Mouse (Mus musculus) hindbrain, embryonic 10.5 days (tissue): ENCODE measurements at regions not wholly inside any gene's neighbourhood (a gene's known extent, or its start where the extent isn't known, plus 50 kb on each side); places are given as distances from the start of the nearest gene placed in this dataset.

ENCODE experiments used
- DNase-seq: peaks from one replicate; pipeline ENCODE4 v3.0.0-alpha.2; 2017; ENCODE audit warnings: low spot score
- H3K27ac ChIP-seq: fragments of 300-500 bp; sonication (generic); 2 replicates; pipeline ENCODE4 v1.5.1; 2016; ENCODE audit warnings: mild to moderate bottlenecking, moderate library complexity
- H3K27me3 ChIP-seq: fragments of 300-500 bp; sonication (generic); 2 replicates; pipeline ENCODE4 v1.6.1; 2016; ENCODE audit warnings: mild to moderate bottlenecking; ENCODE audit not compliant: poor library complexity, insufficient read depth, severe bottlenecking
- H3K36me3 ChIP-seq: fragments of 300-500 bp; sonication (generic); 2 replicates; pipeline ENCODE4 v1.6.1; 2016; ENCODE audit warnings: mild to moderate bottlenecking, moderate library complexity
- H3K4me1 ChIP-seq: fragments of 300-500 bp; sonication (generic); replicated peaks from 2 replicates; pipeline ENCODE4 v1.6.1; 2016; ENCODE audit warnings: mild to moderate bottlenecking
- H3K4me3 ChIP-seq: fragments of 300-500 bp; sonication (generic); 2 replicates; pipeline ENCODE4 v1.5.1; 2016; ENCODE audit warnings: mild to moderate bottlenecking, moderate library complexity
- H3K9me3 ChIP-seq: fragments of 300-500 bp; sonication (generic); 2 replicates; pipeline ENCODE4 v1.6.1; 2016; ENCODE audit warnings: mild to moderate bottlenecking, moderate library complexity
- WGBS: fragments of 180-500 bp; shearing (Covaris S2); methylation state at CpG from one replicate; pipeline ENCODE4 v1.1.7; 2016; 5-methylcytosine and 5-hydroxymethylcytosine counted together

DNA sequence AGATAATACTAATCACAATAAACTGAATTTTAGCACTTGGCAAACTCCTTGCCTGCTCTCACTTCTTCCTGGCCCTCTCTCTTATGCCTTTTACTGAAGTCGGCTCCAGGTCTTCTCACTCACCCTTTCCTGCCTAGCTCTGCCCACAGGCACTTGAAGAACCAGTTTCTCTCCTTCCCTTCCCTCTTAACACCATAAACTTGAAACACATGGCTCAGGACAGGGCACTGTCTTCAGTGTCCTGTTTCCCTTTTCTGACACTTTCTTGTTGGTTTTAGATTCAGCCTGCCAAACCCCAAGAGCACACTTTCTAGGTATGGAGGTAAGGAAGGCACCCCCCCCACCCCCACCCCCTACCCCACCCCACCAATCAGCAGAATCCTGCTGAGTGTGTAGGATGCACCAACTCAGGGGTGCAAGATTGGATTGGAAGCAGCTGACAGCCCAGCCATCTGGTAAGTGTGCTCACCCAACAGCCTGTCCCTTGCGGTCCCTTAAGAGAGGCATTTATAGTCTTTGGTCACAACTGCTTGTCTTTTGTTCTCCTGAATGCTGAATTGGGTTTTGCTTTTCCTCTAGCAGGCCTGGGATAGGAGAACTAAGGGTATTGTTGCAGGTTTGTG, 177.6 kb upstream of the Maf start:
- H3K36me3 ChIP-seq, result no peaks in the 10 kb centered on the region

DNA sequence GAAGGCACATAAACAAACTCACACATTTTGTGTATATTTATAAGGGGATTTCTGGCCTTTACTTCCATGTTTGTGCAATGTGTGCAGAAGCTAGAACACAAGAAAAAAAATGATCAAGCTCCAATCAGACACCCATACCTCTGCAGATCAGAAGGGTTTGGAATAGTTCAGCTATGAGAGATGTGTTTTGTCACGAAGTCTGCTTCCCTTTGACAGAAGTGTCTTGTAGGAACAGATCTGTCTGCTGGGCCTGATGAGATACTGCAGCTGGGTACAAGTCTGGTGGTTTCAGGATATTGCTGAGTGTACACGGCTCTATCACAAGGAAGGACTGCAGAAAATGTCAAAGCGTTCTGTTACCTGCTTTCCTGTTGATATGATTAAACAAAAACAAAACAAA, 176.2 kb upstream of the Maf start:
- Histone ChIP-seq H3K4me3 (no peak overlapping the region), H3K27me3 (no peaks in the 10 kb centered on the region), H3K4me1 (0 out of 2 replicates have a peak, but pooled peaks cover 3% of the 10 kb centered on the region), H3K27ac (no peak overlapping the region), H3K36me3 (no peaks in the 10 kb centered on the region), H3K9me3 (no peaks in the 10 kb centered on the region)
- WGBS, result 90% methylated on average over 3 of the region's 3 CpGs
- no peak for DNase-seq

More for the DNA sequence above, 177.6 kb upstream of the Maf start:
- Histone ChIP-seq H3K27me3 (no peaks in the 10 kb centered on the region), H3K4me3 (no peak overlapping the region), H3K27ac (no peak overlapping the region), H3K9me3 (no peaks in the 10 kb centered on the region), H3K4me1 (0 out of 2 replicates have a peak, but pooled peaks cover 3% of the 10 kb centered on the region)
- 72% methylated on average over 2 of the region's 2 CpGs for WGBS
- DNase-seq, result no peak

DNA sequence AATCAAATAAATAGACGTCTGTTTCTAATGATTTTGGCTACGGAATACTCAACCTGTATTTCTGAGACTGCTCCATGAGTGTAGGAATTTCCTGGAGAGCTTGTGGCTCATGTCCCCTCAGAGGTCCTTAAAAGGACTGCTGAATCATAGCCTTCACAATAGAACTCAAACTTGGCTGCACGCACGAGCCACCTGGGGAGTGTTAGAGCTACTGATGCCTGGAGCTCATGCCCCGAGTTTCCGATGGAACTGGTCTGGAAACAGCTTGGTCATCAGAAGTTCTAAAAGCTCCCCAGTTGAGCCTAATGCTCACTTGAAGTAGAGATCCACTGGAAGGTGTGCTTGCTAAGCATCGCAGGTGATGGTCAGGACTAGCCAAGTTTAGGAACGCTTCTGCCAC, 174.3 kb upstream of the Maf start:
- H3K36me3 ChIP-seq, result no peaks in the 10 kb centered on the region
- 0 out of 2 replicates have a peak, but pooled peaks cover 3% of the 10 kb centered on the region for H3K4me1 ChIP-seq
- no peaks in the 10 kb centered on the region for H3K9me3 ChIP-seq
- H3K27me3 ChIP-seq, result no peaks in the 10 kb centered on the region
- 89% methylated on average over 8 of the region's 8 CpGs for WGBS
- DNase-seq, result no peak
- no peak overlapping the region for H3K27ac ChIP-seq
- no peak overlapping the region for H3K4me3 ChIP-seq

DNA sequence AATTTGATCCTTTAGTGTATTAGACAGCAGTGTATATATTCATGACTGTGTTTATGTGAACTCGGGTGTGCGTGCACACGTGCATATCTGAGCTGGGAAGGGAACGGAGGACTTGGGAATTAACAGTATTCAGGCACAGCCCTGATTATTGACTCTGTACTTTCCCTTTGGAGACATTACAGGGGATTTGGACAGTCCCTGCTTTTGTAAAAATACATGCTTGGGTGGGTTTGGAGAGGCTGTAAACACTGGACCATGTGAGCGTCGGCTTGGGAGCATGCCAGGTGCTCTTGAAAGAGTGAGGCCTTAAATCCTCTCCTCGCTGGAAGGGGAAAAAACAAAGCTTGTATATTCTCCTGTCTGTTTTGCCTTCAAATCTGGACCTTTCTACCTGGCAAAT, 167.2 kb upstream of the Maf start:
- DNase-seq, result no peak
- Histone ChIP-seq H3K27ac (no peak overlapping the region), H3K4me3 (no peak overlapping the region), H3K9me3 (no peaks in the 10 kb centered on the region), H3K4me1 (peaks cover 6% of the 10 kb centered on the region; the same call in 1 of the 2 replicates), H3K27me3 (no peaks in the 10 kb centered on the region), H3K36me3 (no peaks in the 10 kb centered on the region)
- 89% methylated on average over 7 of the region's 7 CpGs for WGBS

DNA sequence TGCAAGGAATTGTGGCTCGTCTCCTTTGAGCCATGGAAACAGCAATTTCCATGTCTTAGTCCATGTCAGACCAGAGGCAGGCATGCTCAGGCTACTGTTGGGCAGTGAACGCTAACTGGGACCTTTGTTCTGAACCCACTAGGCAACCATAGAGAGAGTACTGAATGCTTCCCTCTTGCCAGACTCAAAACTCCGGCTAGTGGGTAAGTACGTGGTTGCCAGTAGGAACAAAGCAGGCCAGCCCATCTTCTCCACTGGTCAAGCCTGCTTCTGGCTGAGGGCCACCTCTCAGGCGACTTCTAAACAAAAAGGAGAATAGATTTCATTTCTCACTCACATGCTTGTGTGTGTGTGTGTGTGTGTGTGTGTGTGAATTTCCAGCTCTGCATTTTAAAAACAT, 163.8 kb upstream of the Maf start:
- Histone ChIP-seq H3K4me1 (peaks cover 6% of the 10 kb centered on the region; the same call in 1 of the 2 replicates), H3K36me3 (no peaks in the 10 kb centered on the region), H3K27ac (no peak overlapping the region), H3K27me3 (no peaks in the 10 kb centered on the region), H3K4me3 (no peak overlapping the region), H3K9me3 (no peaks in the 10 kb centered on the region)
- 67% methylated on average over 5 of the region's 5 CpGs for WGBS
- no peak for DNase-seq

DNA sequence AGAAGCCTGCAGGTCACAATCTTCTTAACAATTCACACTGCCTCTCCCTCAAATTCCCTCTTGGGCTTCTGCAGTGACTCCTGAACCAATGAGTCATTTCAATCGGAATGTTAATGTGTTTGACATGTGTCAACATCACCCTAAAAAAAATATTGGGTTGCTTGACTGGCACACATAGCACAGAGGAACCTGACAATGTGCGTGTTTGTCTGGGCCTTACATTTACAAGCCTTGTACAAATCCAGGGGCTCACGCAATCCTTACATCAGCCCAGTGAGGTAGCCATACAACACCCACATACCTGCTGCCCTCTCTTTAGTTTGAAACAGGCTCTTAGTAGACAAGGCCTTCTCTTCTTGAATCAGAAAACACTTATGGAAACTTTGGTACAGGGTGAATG, 153.8 kb upstream of the Maf start:
- Histone ChIP-seq H3K36me3 (no peaks in the 10 kb centered on the region), H3K4me1 (no peaks in the 10 kb centered on the region), H3K27me3 (no peaks in the 10 kb centered on the region), H3K9me3 (no peaks in the 10 kb centered on the region), H3K27ac (no peak overlapping the region), H3K4me3 (no peak overlapping the region)
- no peak for DNase-seq
- WGBS, result 85% methylated on average over 3 of the region's 3 CpGs

DNA sequence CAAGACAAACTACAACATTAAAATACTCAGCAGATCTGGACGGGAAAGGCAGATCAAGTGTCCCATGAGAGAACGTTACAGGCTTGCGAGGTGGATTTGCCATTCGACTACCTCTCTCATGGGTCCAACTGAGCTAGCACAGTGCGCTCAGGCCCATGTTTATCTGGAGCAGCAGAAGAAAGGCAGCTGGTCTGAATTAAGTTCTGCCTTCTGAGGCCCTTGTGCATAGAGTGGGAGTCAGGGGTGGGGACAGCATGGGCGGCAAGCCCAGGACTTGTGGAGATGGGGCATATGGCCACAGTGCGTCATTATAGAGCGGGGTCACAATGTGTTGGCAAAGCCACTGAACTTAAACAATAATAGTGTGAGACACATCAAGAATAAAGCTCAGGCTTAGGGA, 151.8 kb upstream of the Maf start:
- no peaks in the 10 kb centered on the region for H3K4me1 ChIP-seq
- no peak overlapping the region for H3K27ac ChIP-seq
- no peaks in the 10 kb centered on the region for H3K36me3 ChIP-seq
- H3K27me3 ChIP-seq, result no peaks in the 10 kb centered on the region
- WGBS, result 90% methylated on average over 8 of the region's 8 CpGs
- no peak overlapping the region for H3K4me3 ChIP-seq
- no peak for DNase-seq
- H3K9me3 ChIP-seq, result no peaks in the 10 kb centered on the region

DNA sequence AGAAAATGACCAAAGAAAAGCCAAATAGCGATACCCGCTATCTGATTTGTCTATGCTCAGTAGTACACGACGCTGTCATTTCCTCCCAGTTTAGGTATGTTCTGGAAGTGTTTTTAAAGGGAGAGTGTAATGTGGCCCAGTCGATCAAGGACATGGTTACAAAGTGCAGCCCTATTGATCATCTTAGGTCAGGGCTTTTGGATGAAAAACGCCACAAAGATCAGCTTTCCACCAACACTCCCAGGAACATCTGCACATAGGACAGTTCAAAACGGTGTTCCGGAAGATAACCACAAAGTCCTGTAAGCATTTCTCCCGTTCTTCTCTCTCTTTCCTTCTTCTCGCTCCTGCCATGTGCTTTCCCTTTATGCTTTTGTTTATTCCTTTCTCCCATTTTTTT, 149.2 kb upstream of the Maf start:
- Histone ChIP-seq H3K36me3 (no peaks in the 10 kb centered on the region), H3K27ac (no peak overlapping the region), H3K27me3 (no peaks in the 10 kb centered on the region), H3K4me1 (no peaks in the 10 kb centered on the region), H3K4me3 (no peak overlapping the region), H3K9me3 (no peaks in the 10 kb centered on the region)
- DNase-seq, result no peak
- 94% methylated on average over 10 of the region's 10 CpGs for WGBS

DNA sequence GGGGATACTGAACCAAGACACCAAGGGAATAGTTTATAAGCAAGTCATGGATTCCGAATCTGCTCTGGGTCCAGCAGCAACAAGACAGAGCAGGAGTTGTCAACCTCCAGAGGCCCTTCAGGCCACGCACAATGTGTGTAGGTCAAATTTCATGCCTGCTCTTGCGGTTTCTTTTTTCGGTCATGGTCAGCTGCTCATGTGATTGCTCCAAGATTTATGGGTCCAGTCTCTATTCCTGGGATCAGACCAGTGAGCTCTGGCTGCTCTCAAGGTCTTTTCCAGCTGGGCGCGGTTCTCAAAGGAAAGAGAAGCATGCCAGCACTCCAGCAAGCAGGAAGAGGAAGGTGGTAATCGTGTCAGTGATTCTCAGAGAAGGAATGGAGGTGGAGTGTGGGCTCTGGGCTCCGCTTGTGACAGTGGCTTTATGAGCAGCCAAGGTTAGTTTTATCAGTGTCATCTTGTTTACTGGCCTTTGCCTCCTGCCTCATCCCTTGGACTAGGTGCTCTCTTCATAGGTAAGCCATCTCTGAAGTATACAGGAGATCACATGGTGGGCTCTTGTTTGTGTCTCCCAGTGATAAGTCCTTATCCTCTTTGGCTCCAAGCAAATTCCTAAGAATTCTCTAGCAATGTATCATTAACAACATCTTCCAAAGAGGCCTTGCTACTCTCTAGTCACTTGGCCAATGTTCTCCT, 148.5 kb upstream of the Maf start:
- H3K4me3 ChIP-seq, result no peak overlapping the region
- DNase-seq, result no peak
- no peaks in the 10 kb centered on the region for H3K9me3 ChIP-seq
- H3K4me1 ChIP-seq, result no peaks in the 10 kb centered on the region
- no peak overlapping the region for H3K27ac ChIP-seq
- H3K36me3 ChIP-seq, result no peaks in the 10 kb centered on the region
- H3K27me3 ChIP-seq, result no peaks in the 10 kb centered on the region
- WGBS, result 90% methylated on average over 8 of the region's 8 CpGs

DNA sequence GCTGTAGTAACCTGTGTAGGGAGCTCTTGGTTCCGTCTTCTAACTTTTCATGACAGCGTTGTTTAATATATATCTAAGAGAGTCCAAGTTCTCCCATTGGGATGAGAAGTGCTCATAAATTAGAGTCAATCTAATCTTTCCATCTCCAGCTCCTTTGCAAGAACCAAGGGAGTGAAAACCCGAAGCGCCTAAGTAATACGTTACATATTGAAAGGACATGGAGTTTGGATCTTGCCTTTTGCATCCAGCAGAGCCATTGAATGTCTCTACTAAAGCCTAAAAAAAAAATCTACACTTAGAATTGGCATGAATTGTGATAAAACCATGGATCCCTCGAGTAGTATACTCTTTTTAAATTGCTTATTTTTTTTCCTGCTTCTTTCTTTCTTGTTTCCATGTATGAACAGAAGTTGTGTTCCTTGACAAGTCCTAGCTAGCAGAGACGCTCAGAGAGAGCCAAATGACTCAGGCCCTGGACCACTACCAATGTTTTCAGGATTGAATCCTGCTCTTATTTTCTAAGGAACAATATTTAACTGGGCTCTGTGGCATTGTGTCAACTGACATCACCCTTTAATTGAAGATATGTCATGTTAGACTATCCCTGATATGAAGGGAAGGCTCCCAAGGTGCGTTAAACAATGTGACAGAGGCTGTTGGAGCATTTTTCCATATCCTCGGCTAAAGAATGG, 146.8 kb upstream of the Maf start:
- 90% methylated on average over 9 of the region's 9 CpGs for WGBS

DNA sequence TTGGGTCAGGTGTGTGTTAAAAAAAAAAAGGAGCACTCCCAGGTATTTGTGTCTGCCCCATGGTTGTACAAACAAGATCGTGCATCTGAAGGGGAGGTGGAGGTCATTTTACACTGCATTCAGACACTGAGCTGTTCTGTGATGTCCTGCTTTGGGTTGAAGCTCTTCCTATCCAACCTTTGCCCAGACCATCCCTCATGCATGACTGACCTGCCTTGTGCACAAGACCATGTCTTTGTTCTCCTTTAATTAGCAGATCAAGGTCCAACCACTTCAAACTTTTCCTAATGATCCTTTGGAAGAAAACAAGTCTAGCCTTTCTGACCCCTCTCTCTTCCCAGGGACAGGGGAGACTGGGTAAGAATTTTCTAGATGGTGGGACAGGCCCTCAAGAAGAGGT, 143.0 kb upstream of the Maf start:
- no peak overlapping the region for H3K4me3 ChIP-seq
- no peaks in the 10 kb centered on the region for H3K4me1 ChIP-seq
- no peaks in the 10 kb centered on the region for H3K27me3 ChIP-seq
- WGBS, result 70% methylated on average over 1 of the region's 1 CpGs
- no peaks in the 10 kb centered on the region for H3K36me3 ChIP-seq
- DNase-seq, result no peak
- H3K9me3 ChIP-seq, result no peaks in the 10 kb centered on the region
- H3K27ac ChIP-seq, result no peak overlapping the region

More for the DNA sequence above, 146.8 kb upstream of the Maf start:
- H3K4me3 ChIP-seq, result no peak overlapping the region
- no peak for DNase-seq
- no peaks in the 10 kb centered on the region for H3K27me3 ChIP-seq
- no peaks in the 10 kb centered on the region for H3K4me1 ChIP-seq
- H3K9me3 ChIP-seq, result no peaks in the 10 kb centered on the region
- no peak overlapping the region for H3K27ac ChIP-seq
- H3K36me3 ChIP-seq, result no peaks in the 10 kb centered on the region

DNA sequence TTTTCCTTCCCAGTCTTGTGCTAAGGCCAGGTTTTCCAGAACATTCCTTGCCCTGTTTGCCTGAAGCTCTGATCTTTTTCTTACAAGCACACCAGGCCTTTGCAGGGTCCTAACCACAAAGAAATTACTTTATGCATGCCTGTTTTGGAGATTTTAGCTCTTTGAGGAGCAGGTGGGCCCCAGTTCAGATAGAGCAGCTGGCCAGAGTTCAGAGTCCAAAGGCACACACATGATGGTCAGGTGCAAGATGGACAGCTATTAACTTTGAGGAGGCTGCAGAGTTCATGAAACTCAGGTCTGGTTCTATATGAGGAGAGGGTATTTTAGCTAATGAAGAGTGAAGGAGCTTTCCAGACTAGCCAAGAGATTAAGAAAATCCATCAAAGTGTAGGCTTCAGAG, 125.8 kb upstream of the Maf start:
- Histone ChIP-seq H3K4me1 (no peaks in the 10 kb centered on the region), H3K4me3 (no peak overlapping the region), H3K27ac (no peak overlapping the region), H3K27me3 (no peaks in the 10 kb centered on the region), H3K36me3 (no peaks in the 10 kb centered on the region), H3K9me3 (no peaks in the 10 kb centered on the region)
- no peak for DNase-seq

DNA sequence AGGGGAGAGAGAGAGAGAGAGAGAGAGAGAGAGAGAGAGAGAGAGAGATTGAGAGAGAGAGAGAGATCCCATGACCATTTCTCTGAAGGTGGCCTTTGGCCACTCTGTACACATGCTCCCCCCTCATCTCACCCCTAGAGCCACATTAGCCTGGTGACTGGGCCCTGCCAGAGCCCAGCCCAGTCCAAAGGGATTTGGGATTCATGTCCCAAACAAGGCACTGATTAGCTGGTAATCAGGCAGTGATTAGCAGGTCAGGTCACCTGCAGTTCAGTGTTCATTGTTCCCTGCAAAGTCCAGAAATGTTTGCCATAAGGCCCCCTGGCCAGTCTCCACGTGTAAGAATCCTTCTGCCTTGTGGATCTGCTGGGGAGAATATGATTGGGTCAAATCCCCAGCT, 124.1 kb upstream of the Maf start:
- Histone ChIP-seq H3K9me3 (no peaks in the 10 kb centered on the region), H3K4me3 (no peak overlapping the region), H3K27me3 (no peaks in the 10 kb centered on the region), H3K36me3 (no peaks in the 10 kb centered on the region), H3K27ac (no peak overlapping the region), H3K4me1 (no peaks in the 10 kb centered on the region)
- DNase-seq, result no peak
- 38% methylated on average over 1 of the region's 1 CpGs for WGBS
